Mouse (Mus musculus) spleen, adult 2 months (tissue): ENCODE results near the gene Foxj1.

ENCODE experiments used
- CTCF ChIP-seq: fragments of 200-500 bp; IDR thresholded peaks from 2 replicates; pipeline ENCODE4 v1.5.1; 2011; ENCODE audit warnings: mild to moderate bottlenecking, inconsistent platforms; ENCODE audit not compliant: insufficient read depth, insufficient read length, insufficient replicate concordance; ENCODE audit errors: extremely low read depth
- POLR2A ChIP-seq: fragments of 200-500 bp; IDR thresholded peaks from 2 replicates; pipeline ENCODE4 v1.6.1; 2011; ENCODE audit warnings: low read depth, low read length, inconsistent platforms

- TF ChIP-seq CTCF, result no peak
- no peak for TF ChIP-seq POLR2A
Measured at GRCm38 (mm10) chr11:116312359-116312758, 22.8 kb downstream of the Foxj1 start.
